Mouse (Mus musculus) C2C12 (cell line): ENCODE measurements around the gene Pou2f2. TPM values are rescaled to one million over a fixed set of nuclear protein-coding genes. Genes with fewer than 3 reads are reported as not detected.

Experiments used
- H3K27me3 ChIP-seq: one replicate; pipeline ENCODE4 v1.6.1; 2011; ENCODE audit not compliant: control insufficient read depth, insufficient read depth, insufficient read length
- H3K36me3 ChIP-seq: one replicate; pipeline ENCODE4 v1.6.1; 2011; ENCODE audit not compliant: control insufficient read depth, insufficient read depth
- H3K4me3 ChIP-seq: one replicate; pipeline ENCODE4 v1.5.1; 2011; ENCODE audit warnings: mild to moderate bottlenecking, control low read depth; ENCODE audit not compliant: poor library complexity, insufficient read depth, severe bottlenecking
- H3K79me2 ChIP-seq: one replicate; pipeline ENCODE4 v1.6.1; 2011; ENCODE audit not compliant: control insufficient read depth, insufficient read depth
- H3K79me3 ChIP-seq: one replicate; pipeline ENCODE4 v1.6.1; 2011; ENCODE audit warnings: low read depth, control low read depth
- H3ac ChIP-seq: one replicate; pipeline ENCODE3; 2011; ENCODE audit warnings: low read depth; ENCODE audit not compliant: control insufficient read depth, insufficient read length
- CEBPB ChIP-seq: IDR thresholded peaks from one replicate; pipeline ENCODE4 v1.6.1; 2011; ENCODE audit warnings: low read depth, mild to moderate bottlenecking, control low read depth, moderate library complexity
- CTCF ChIP-seq: IDR thresholded peaks from one replicate; pipeline ENCODE4 v1.5.1; 2011; ENCODE audit not compliant: control insufficient read depth, insufficient read depth, insufficient read length
- FOSL1 ChIP-seq: IDR thresholded peaks from one replicate; pipeline ENCODE4 v1.8.0; 2011; ENCODE audit warnings: mild to moderate bottlenecking, low read length; ENCODE audit not compliant: poor library complexity, insufficient read depth, severe bottlenecking
- MAX ChIP-seq: IDR thresholded peaks from one replicate; pipeline ENCODE4 v1.6.1; 2011; ENCODE audit warnings: mild to moderate bottlenecking, control low read depth
- MYOD1 ChIP-seq: IDR thresholded peaks from one replicate; pipeline ENCODE4 v1.6.1; 2011; ENCODE audit warnings: low read depth; ENCODE audit not compliant: control insufficient read depth, insufficient read length
- MYOG ChIP-seq: IDR thresholded peaks from one replicate; pipeline ENCODE4 v1.6.1; 2011; ENCODE audit not compliant: control insufficient read depth, insufficient read length; ENCODE audit errors: extremely low read depth
- USF1 ChIP-seq: IDR thresholded peaks from one replicate; pipeline ENCODE4 v1.6.1; 2011; ENCODE audit warnings: low read depth, mild to moderate bottlenecking, control low read depth, moderate library complexity
- polyA plus RNA-seq: library from polyadenylated mRNA; unstranded; fragments of >200 nt; fragmentation: generic; extraction: Trizol; gene quantifications from one replicate; pipeline ENCODE4 v1.2.1, GENCODE M21; 2012; ENCODE audit warnings: missing spikeins

Gene Pou2f2
- polyA plus RNA-seq, 1 experiment, result 0.02 TPM

DNA sequence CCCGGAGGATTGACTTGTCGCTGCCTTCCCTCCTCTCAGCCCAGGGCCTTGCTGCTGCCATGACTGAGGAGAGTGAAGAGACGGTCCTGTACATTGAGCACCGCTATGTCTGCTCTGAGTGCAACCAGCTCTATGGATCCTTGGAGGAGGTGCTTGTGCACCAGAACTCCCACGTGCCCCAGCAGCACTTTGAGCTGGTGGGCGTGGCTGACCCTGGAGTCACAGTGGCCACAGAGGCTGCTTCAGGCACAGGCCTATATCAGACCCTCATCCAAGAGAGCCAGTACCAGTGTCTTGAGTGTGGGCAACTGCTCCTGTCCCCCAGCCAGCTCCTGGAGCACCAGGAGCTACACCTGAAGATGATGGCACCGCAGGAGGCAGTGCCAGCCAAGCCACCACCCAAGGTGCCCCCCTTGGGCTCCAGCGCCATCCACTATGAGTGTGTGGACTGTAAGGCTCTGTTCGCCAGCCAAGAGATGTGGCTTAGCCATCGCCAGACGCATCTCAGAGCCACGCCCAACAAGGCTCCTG, 100.0 kb downstream of the Pou2f2 start:
- Histone ChIP-seq H3K79me2 (peaks cover 46% of the 10 kb centered on the region), H3K79me3 (peaks cover 25% of the 10 kb centered on the region), H3K27me3 (no peaks in the 10 kb centered on the region), H3K36me3 (peaks cover 45% of the 10 kb centered on the region), H3ac (no peak overlapping the region), H3K4me3 (no peak overlapping the region)
- TF ChIP-seq CEBPB, result no peak
- TF ChIP-seq MYOD1, result no peak
- no peak for TF ChIP-seq MYOG
- TF ChIP-seq FOSL1, result no peak
- no peak for TF ChIP-seq CTCF
- no peak for TF ChIP-seq MAX
- no peak for TF ChIP-seq USF1

DNA sequence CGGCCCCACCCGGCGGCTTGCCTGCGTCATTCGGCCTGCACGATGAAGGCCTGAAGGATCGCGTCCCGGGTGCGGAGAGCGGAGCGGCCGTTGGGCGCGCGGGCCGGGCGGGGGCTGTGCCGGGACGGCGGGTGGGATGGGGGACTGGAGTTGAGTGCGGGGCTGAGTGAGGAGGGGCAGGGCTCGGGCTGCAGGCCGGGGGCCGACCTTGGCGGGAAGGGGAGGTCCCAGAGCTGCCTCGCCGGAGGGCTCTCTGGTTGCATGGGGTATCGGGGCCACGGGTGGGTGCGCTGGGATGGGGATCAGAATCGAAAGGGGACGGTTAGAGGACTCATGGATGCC, 102.1 kb downstream of the Pou2f2 start:
- TF ChIP-seq CEBPB, result no peak
- TF ChIP-seq USF1, result no peak
- no peak for TF ChIP-seq FOSL1
- TF ChIP-seq MYOD1, result no peak
- TF ChIP-seq MAX, result no peak
- no peak for TF ChIP-seq MYOG
- no peak for TF ChIP-seq CTCF
- H3K4me3 ChIP-seq, result peak overlapping the region; percentile 80
- H3K79me3 ChIP-seq, result peaks cover 24% of the 10 kb centered on the region
- H3ac ChIP-seq, result peak overlapping the region; percentile 78
- H3K79me2 ChIP-seq, result peaks cover 45% of the 10 kb centered on the region
- peaks cover 27% of the 10 kb centered on the region for H3K36me3 ChIP-seq
- no peaks in the 10 kb centered on the region for H3K27me3 ChIP-seq

DNA sequence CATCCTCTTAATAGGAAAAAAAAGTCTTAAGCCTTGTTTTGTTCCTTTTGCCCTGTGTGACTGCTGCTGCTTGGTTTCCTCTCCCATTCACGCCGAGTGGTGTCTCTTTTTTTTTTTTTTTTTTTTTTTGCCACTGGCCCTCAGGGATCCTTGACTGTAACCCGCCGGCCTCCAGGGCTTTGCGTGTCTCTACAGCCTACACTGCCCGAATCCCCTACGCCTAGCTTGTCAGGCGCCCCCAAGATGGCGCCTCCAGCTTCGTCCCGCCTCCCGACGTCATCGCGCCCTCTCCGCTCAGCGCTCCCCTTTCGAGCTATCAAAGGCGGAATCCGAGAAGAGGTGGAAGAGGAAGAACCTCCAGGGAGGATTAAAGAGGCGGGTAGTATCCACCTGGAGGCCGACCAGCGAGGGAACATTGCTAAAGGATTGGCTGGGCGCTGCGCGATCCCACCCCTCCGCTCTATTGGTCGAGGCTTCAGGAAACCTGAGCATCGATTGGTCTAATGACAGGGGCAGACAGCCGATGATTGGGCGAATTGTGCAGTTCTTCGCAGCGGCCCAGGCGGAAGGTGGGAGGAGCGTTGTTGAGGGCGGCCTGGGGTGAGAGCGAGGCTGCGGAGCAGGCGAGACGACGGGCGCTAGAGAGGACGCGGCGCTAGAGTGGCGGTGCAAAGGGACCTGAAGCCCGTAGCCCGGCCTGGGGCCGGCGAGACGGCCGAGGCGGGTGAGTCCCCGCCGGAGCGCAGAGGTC, 102.7 kb downstream of the Pou2f2 start:
- TF ChIP-seq MYOG, result no peak
- TF ChIP-seq USF1, result no peak
- TF ChIP-seq FOSL1, result no peak
- no peak for TF ChIP-seq CTCF
- TF ChIP-seq MYOD1, result no peak
- TF ChIP-seq CEBPB, result no peak
- no peak for TF ChIP-seq MAX
- no peaks in the 10 kb centered on the region for H3K27me3 ChIP-seq
- peak overlapping the region; percentile 78 for H3ac ChIP-seq
- H3K4me3 ChIP-seq, result peak overlapping the region; percentile 80
- H3K36me3 ChIP-seq, result peaks cover 21% of the 10 kb centered on the region
- H3K79me3 ChIP-seq, result peaks cover 24% of the 10 kb centered on the region
- H3K79me2 ChIP-seq, result peaks cover 40% of the 10 kb centered on the region

DNA sequence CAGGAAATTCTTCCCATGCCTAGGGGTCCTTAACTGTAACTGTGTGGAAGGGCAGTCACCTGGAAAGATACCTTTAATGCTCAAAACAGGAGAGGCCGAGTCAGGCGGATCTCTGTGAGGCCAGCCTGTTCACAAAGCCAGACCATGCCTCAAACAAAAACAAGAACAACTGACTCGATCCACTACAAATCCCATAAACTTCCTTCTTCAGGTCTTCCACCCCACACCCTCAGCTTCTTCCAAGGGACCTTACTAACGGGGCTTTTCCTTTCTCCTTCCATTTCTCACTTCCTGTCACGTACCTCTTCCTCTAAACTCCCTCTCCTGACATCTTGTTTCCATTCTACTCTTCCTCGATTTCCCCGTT, 103.2 kb downstream of the Pou2f2 start:
- Histone ChIP-seq H3K79me3 (peaks cover 24% of the 10 kb centered on the region), H3K36me3 (peaks cover 17% of the 10 kb centered on the region), H3K27me3 (no peaks in the 10 kb centered on the region), H3ac (peak overlapping the region; percentile 34), H3K4me3 (peak overlapping the region; percentile 32), H3K79me2 (peaks cover 37% of the 10 kb centered on the region)
- TF ChIP-seq MYOG (no peak), USF1 (no peak), FOSL1 (no peak), MYOD1 (no peak), CEBPB (no peak), MAX (no peak), CTCF (no peak)

DNA sequence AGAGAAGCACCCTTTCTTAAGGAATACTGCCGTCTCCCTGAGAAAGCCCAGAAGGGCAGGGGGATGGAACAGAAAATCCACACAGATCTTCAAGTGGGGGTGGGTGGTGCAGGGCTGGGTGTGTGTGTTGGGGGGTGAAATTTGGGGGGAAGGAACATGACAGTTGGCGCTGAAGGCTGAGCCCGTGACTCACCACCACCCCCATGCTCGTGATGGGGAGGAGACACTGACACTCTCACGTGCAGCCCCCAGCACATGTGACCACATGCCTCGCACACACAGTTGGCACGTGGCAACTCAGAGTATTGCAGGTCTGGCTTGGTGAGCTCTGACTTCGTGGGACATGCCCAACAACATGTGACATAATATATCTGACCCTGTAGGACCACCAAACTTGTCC, 105.6 kb downstream of the Pou2f2 start:
- Histone ChIP-seq H3K36me3 (no peaks in the 10 kb centered on the region), H3K79me3 (peaks cover 15% of the 10 kb centered on the region), H3K79me2 (peaks cover 19% of the 10 kb centered on the region), H3K4me3 (no peak overlapping the region), H3ac (no peak overlapping the region), H3K27me3 (no peaks in the 10 kb centered on the region)
- TF ChIP-seq MYOG (no peak), FOSL1 (no peak), MAX (no peak), CEBPB (no peak), USF1 (no peak), MYOD1 (no peak), CTCF (no peak)

DNA sequence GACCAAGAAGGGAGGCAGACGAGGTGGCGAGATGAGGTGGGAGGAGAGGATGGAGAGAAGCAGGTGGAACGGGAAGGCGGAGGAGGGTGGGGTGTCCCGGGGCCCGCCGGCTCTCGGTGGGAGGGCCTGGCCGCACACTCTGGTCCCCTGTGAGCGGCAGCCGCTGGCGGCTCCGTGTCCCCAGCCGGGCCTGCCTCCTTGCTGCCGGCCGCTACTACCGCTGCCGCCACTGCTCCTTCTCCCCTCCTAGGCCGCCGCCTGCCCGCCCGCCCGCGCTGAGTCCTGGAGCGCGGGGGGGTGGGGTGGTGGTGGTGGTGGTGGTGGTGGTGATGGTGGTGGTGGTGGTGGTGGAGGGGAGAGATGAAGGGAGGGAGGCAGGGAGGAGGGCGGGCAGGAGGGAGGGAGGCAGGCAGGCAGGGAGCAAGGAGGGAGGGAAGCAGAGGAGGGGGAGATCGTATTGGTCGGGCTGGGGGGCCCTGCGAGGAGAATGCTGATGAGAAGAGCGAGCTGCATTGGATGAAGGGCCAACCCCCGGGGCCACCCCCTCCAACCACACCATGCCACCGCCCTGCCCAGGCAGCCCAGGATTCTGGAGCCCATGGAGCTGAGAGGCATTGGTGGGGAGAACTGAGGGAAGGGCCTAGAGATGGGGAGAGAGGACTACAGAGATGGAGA, 106.7 kb downstream of the Pou2f2 start:
- no peak for TF ChIP-seq MAX
- no peak for TF ChIP-seq CTCF
- TF ChIP-seq MYOG, result no peak
- no peak for TF ChIP-seq CEBPB
- no peak for TF ChIP-seq USF1
- no peak for TF ChIP-seq FOSL1
- no peak for TF ChIP-seq MYOD1
- peak overlapping the region; percentile 76 for H3ac ChIP-seq
- H3K27me3 ChIP-seq, result no peaks in the 10 kb centered on the region

More for the DNA sequence above, 106.7 kb downstream of the Pou2f2 start:
- Histone ChIP-seq H3K79me2 (peaks cover 9% of the 10 kb centered on the region), H3K4me3 (peak overlapping the region; percentile 14), H3K79me3 (peaks cover 4% of the 10 kb centered on the region), H3K36me3 (no peaks in the 10 kb centered on the region)
